Mouse (Mus musculus) myocyte (in vitro differentiated cells): ENCODE measurements around the gene Smg9. TPM values are rescaled to one million over a fixed set of nuclear protein-coding genes. Genes with fewer than 3 reads are reported as not detected.

Experiments
- H3K27me3 ChIP-seq: one replicate; pipeline ENCODE4 v1.6.1; 2011; ENCODE audit not compliant: control insufficient read depth, insufficient read depth, insufficient read length
- H3K36me3 ChIP-seq: one replicate; pipeline ENCODE4 v1.6.1; 2011; ENCODE audit not compliant: control insufficient read depth, insufficient read depth
- H3K4me2 ChIP-seq: one replicate; pipeline ENCODE4 v1.6.1; 2011; ENCODE audit warnings: low read depth, control low read depth
- H3K4me3 ChIP-seq: one replicate; pipeline ENCODE4 v1.5.1; 2011; ENCODE audit warnings: mild to moderate bottlenecking, control low read depth, moderate library complexity
- H3K79me2 ChIP-seq: one replicate; pipeline ENCODE4 v1.6.1; 2011; ENCODE audit not compliant: control insufficient read depth, insufficient read depth
- H3ac ChIP-seq: one replicate; pipeline ENCODE4 v1.6.1; 2011; ENCODE audit not compliant: control insufficient read depth, insufficient read length
- CEBPB ChIP-seq: IDR thresholded peaks from 2 replicates; pipeline ENCODE4 v1.6.1; 2011; ENCODE audit warnings: mild to moderate bottlenecking, moderate library complexity; ENCODE audit not compliant: poor library complexity, insufficient read depth, severe bottlenecking
- E2F4 ChIP-seq: IDR thresholded peaks from one replicate; pipeline ENCODE4 v1.6.1; 2011; ENCODE audit warnings: mild to moderate bottlenecking, control low read depth, moderate library complexity; ENCODE audit not compliant: insufficient read depth
- MAX ChIP-seq: IDR thresholded peaks from one replicate; pipeline ENCODE4 v1.6.1; 2011; ENCODE audit warnings: low read depth, mild to moderate bottlenecking, control low read depth
- MYOD1 ChIP-seq, 3 experiments: IDR thresholded peaks; one replicate each; pipeline ENCODE4 v1.6.1; 2011; ENCODE audit warnings: control low read depth in 2 of 3, low read depth in 2 of 3, mild to moderate bottlenecking in 2 of 3, moderate library complexity in 1 of 3; ENCODE audit not compliant: insufficient read length in 2 of 3, control insufficient read depth in 1 of 3
- MYOG ChIP-seq, 3 experiments: IDR thresholded peaks; one replicate each; pipeline ENCODE4 v1.6.1; 2011; ENCODE audit warnings: control low read depth in 2 of 3, low read depth in 2 of 3, mild to moderate bottlenecking in 2 of 3; ENCODE audit not compliant: insufficient read length in 2 of 3, control insufficient read depth in 1 of 3, insufficient read depth in 1 of 3
- POLR2A ChIP-seq: IDR thresholded peaks from one replicate; pipeline ENCODE4 v1.6.1; 2011; ENCODE audit warnings: low read depth, mild to moderate bottlenecking, control low read depth, moderate library complexity; ENCODE audit not compliant: insufficient read length
- POLR2AphosphoS2 ChIP-seq: IDR thresholded peaks from one replicate; pipeline ENCODE4 v1.6.1; 2011; ENCODE audit warnings: low read depth, control low read depth; ENCODE audit not compliant: insufficient read length
- REST ChIP-seq: IDR thresholded peaks from one replicate; pipeline ENCODE4 v1.6.1; 2011; ENCODE audit warnings: mild to moderate bottlenecking, control low read depth, moderate library complexity; ENCODE audit not compliant: insufficient read depth, insufficient read length
- SRF ChIP-seq: IDR thresholded peaks from one replicate; pipeline ENCODE4 v1.6.1; 2011; ENCODE audit warnings: low read depth; ENCODE audit not compliant: control insufficient read depth, insufficient read length
- TCF12 ChIP-seq: IDR thresholded peaks from one replicate; pipeline ENCODE4 v1.6.1; 2011; ENCODE audit warnings: mild to moderate bottlenecking, control low read depth; ENCODE audit not compliant: poor library complexity, insufficient read depth, severe bottlenecking
- TCF3 ChIP-seq: IDR thresholded peaks from one replicate; pipeline ENCODE4 v1.6.1; 2011; ENCODE audit warnings: low read depth, control low read depth; ENCODE audit not compliant: insufficient read length
- USF1 ChIP-seq: IDR thresholded peaks from one replicate; pipeline ENCODE4 v1.6.1; 2011; ENCODE audit warnings: low read depth, mild to moderate bottlenecking, control low read depth, moderate library complexity
- polyA plus RNA-seq: library from polyadenylated mRNA; unstranded; fragments of >200 nt; fragmentation: generic; extraction: Trizol; gene quantifications from one replicate; pipeline ENCODE4 v1.2.1, GENCODE M21; 2012; ENCODE audit warnings: missing spikeins

Smg9 gene
- polyA plus RNA-seq, 1 experiment: 17.4 TPM

GRCm38 (mm10) chr7:24405649-24406048 lies 6.2 kb downstream of the Smg9 start:
- Histone ChIP-seq H3K27me3 (no peaks in the 10 kb centered on the region), H3ac (no peak overlapping the region), H3K4me3 (no peak overlapping the region), H3K36me3 (no peaks in the 10 kb centered on the region), H3K79me2 (peaks cover 7% of the 10 kb centered on the region), H3K4me2 (no peak overlapping the region)
- TF ChIP-seq POLR2A: no peak
- TF ChIP-seq USF1: no peak
- TF ChIP-seq REST: no peak
- no peak for TF ChIP-seq TCF12
- TF ChIP-seq TCF3: no peak
- no peak for TF ChIP-seq CEBPB
- TF ChIP-seq POLR2AphosphoS2: no peak
- no peak for TF ChIP-seq MAX
- TF ChIP-seq SRF: no peak
- TF ChIP-seq MYOG (IDR thresholded peaks at IDR 0.05; ENCODE audit: control insufficient read depth in 1 of 3, insufficient read depth in 1 of 3, insufficient read length in 2 of 3, low read depth in 2 of 3): no peak
- no peak for TF ChIP-seq MYOD1 (IDR thresholded peaks at IDR 0.05; ENCODE audit: control insufficient read depth in 1 of 3, insufficient read length in 2 of 3, low read depth in 2 of 3)
- no peak for TF ChIP-seq E2F4

- no peaks in the 10 kb centered on the region for H3K36me3 ChIP-seq
- TF ChIP-seq TCF12 (no peak), REST (no peak), E2F4 (no peak), MAX (no peak), MYOD1 (IDR thresholded peaks at IDR 0.05; ENCODE audit: control insufficient read depth in 1 of 3, insufficient read length in 2 of 3, low read depth in 2 of 3) (no peak), MYOG (IDR thresholded peaks at IDR 0.05; ENCODE audit: control insufficient read depth in 1 of 3, insufficient read depth in 1 of 3, insufficient read length in 2 of 3, low read depth in 2 of 3) (no peak), USF1 (no peak), CEBPB (no peak), POLR2AphosphoS2 (no peak), SRF (no peak)
- H3K79me2 ChIP-seq: peaks cover 3% of the 10 kb centered on the region
- no peak overlapping the region for H3ac ChIP-seq
- H3K4me2 ChIP-seq: no peak overlapping the region
- H3K27me3 ChIP-seq: no peaks in the 10 kb centered on the region
- H3K4me3 ChIP-seq: no peak overlapping the region
These were observed 7.3 kb downstream of the Smg9 start for GRCm38 (mm10) chr7:24406528-24407344.

GRCm38 (mm10) chr7:24408186-24408585 lies 8.8 kb downstream of the Smg9 start:
- Histone ChIP-seq H3K27me3 (no peaks in the 10 kb centered on the region), H3K4me2 (no peak overlapping the region), H3ac (no peak overlapping the region), H3K4me3 (no peak overlapping the region), H3K79me2 (no peaks in the 10 kb centered on the region), H3K36me3 (no peaks in the 10 kb centered on the region)
- TF ChIP-seq CEBPB: no peak
- no peak for TF ChIP-seq TCF12
- TF ChIP-seq SRF: no peak
- no peak for TF ChIP-seq USF1
- no peak for TF ChIP-seq MAX
- TF ChIP-seq POLR2A: no peak
- TF ChIP-seq MYOD1 (IDR thresholded peaks at IDR 0.05; ENCODE audit: control insufficient read depth in 1 of 3, insufficient read length in 2 of 3, low read depth in 2 of 3): no peak
- no peak for TF ChIP-seq POLR2AphosphoS2
- no peak for TF ChIP-seq MYOG (IDR thresholded peaks at IDR 0.05; ENCODE audit: control insufficient read depth in 1 of 3, insufficient read depth in 1 of 3, insufficient read length in 2 of 3, low read depth in 2 of 3)
- TF ChIP-seq TCF3: no peak
- no peak for TF ChIP-seq REST
- TF ChIP-seq E2F4: no peak

GRCm38 (mm10) chr7:24410123-24410522 lies 10.7 kb downstream of the Smg9 start:
- no peak overlapping the region for H3K4me3 ChIP-seq
- H3K79me2 ChIP-seq: no peaks in the 10 kb centered on the region
- no peak overlapping the region for H3K4me2 ChIP-seq
- H3K27me3 ChIP-seq: no peaks in the 10 kb centered on the region
- no peak for TF ChIP-seq TCF3
- TF ChIP-seq MYOG (IDR thresholded peaks at IDR 0.05; ENCODE audit: control insufficient read depth in 1 of 3, insufficient read depth in 1 of 3, insufficient read length in 2 of 3, low read depth in 2 of 3): no peak
- TF ChIP-seq CEBPB: no peak
- no peak for TF ChIP-seq POLR2A
- H3K36me3 ChIP-seq: no peaks in the 10 kb centered on the region
- no peak overlapping the region for H3ac ChIP-seq

- Histone ChIP-seq H3ac (no peak overlapping the region), H3K79me2 (no peaks in the 10 kb centered on the region), H3K36me3 (no peaks in the 10 kb centered on the region), H3K4me3 (no peak overlapping the region), H3K27me3 (no peaks in the 10 kb centered on the region), H3K4me2 (no peak overlapping the region)
- no peak for TF ChIP-seq USF1
These were observed 11.4 kb downstream of the Smg9 start for GRCm38 (mm10) chr7:24410831-24411230.
